Mouse (Mus musculus): ENCODE data around the gene Ddc. TPM values are rescaled to one million over a fixed set of nuclear protein-coding genes. Genes with fewer than 3 reads are reported as not detected.

The Ddc gene
- total and polyA plus RNA-seq, 2 experiments from 2014 or later, result 140 to 248 TPM

DNA sequence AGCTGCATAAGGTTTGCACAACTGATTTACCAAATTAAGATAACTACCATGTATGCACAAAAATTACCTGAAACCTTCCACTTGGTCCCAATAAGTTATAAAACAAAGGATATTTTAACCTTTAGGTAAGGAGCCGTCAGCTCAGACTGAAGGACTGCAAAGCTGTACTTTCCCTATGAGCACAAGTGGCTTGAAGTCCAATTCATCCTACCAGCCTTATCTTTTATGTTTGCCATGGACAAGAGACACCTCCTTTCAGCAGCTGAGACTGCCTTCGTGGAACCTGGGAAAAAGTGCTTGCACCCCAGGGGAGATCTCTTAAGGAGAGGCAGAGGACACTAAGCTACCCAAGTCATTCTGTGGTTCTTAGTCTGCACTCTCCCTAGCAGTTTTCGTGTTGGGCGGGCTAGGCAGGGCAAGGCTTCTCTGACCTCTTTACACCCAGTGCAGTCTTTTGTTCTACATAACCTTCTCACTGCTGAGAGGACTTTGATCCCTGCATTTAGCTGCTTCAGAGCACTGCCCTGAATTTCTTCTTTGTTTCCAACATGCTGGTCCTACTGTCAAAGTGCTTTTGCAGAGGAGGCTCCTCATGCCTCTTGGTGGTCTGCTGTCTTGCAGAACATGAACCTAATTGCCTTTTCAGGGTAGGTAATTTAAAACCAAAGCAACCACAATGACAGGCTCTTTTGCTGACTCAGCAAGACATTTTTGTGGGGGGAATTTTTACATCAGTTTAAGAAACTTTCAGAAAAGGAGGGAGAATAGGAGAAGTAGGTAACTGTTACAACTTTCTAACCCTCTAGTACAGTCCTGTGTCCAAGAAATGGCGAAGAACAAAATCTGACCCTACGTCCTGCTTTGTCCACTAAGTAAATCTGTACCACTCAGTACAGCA is 44.6 kb upstream of the Ddc start:
- 62% methylated on average over 6 of the region's 6 CpGs for WGBS
- H3K9me3 ChIP-seq (replicated peaks; ENCODE audit: control insufficient read depth, low read length), result no peaks in the 10 kb centered on the region
- TF ChIP-seq EP300 (IDR thresholded peaks at IDR 0.05; ENCODE audit: low read depth) (no peak), CTCF (IDR thresholded peaks at IDR 0.05; ENCODE audit: low read depth) (no peak)
- no peak overlapping the region for H3K4me2 ChIP-seq (ENCODE audit: low read depth, low read length)
- H3K36me3 ChIP-seq (replicated peaks; ENCODE audit: control insufficient read depth, insufficient read depth, low read length), result peaks cover 71% of the 10 kb centered on the region
- H3K4me3 ChIP-seq (ENCODE audit: low read depth, low read length), result no peak overlapping the region
- DNase-seq (ENCODE audit: low spot score) (no peak), ATAC-seq (ENCODE audit: insufficient read depth, low read depth) (no peak)
- peaks cover 20% of the 10 kb centered on the region for H3K4me1 ChIP-seq (ENCODE audit: control insufficient read depth, insufficient read depth)
- H3K27me3 ChIP-seq (ENCODE audit: control insufficient read depth, insufficient read depth, low read length), result no peaks in the 10 kb centered on the region
- H3K27ac ChIP-seq (ENCODE audit: low read depth), result peak overlapping the region; percentile 54
- H3K9ac ChIP-seq (replicated peaks; ENCODE audit: low read depth, low read length), result no peak overlapping the region

DNA sequence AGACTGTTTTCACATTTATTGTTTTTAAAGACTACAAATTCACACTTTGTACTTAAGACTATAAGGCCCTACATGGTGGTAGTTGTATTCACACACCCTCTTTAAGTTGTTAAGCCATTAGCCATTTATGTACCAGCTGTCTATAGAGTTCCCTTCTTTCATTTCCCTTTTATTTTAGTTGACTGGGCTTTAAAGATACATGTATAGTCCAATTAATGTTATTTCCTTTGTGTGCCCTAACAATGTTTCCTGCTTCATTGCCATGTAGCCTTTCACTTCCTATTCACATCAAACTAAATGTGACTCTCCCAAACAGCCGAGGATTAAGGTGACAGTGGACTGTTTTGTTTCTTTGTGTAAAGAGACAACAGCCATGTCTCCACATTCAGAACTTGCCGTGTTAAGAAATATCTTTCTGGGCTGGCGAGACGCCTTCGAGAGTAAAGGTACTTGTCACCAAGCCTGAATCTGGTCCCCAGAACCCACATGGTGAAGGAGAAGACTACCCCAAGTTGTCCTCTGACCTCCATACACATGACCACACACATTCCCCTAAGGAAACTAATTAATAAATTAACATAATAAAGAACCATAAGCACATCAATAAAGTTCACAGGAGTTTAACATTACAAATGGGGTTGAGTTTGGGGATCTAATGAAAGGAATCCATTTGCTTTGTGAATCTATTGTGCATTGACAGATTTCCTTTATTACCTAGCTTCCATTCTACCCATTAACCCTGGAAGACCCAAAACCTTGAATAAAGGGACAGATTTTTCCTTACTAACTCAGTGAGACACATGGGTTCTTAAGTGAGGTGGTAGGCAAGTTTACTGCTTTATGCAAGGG is 43.1 kb upstream of the Ddc start:
- Histone ChIP-seq H3K27ac (ENCODE audit: low read depth) (peak overlapping the region; percentile 0; the same call in 1 of the 2 replicates), H3K36me3 (replicated peaks; ENCODE audit: control insufficient read depth, insufficient read depth, low read length) (peaks cover 75% of the 10 kb centered on the region), H3K9me3 (replicated peaks; ENCODE audit: control insufficient read depth, low read length) (no peaks in the 10 kb centered on the region), H3K4me2 (ENCODE audit: low read depth, low read length) (no peak overlapping the region), H3K4me1 (ENCODE audit: control insufficient read depth, insufficient read depth) (peaks cover 22% of the 10 kb centered on the region), H3K4me3 (ENCODE audit: low read depth, low read length) (no peak overlapping the region), H3K27me3 (ENCODE audit: control insufficient read depth, insufficient read depth, low read length) (no peaks in the 10 kb centered on the region), H3K9ac (replicated peaks; ENCODE audit: low read depth, low read length) (no peak overlapping the region)
- 71% methylated on average over 5 of the region's 5 CpGs for WGBS
- no peak for TF ChIP-seq CTCF (IDR thresholded peaks at IDR 0.05; ENCODE audit: low read depth)
- TF ChIP-seq EP300 (IDR thresholded peaks at IDR 0.05; ENCODE audit: low read depth), result no peak
- ATAC-seq (ENCODE audit: insufficient read depth, low read depth) (no peak), DNase-seq (ENCODE audit: low spot score) (no peak)

DNA sequence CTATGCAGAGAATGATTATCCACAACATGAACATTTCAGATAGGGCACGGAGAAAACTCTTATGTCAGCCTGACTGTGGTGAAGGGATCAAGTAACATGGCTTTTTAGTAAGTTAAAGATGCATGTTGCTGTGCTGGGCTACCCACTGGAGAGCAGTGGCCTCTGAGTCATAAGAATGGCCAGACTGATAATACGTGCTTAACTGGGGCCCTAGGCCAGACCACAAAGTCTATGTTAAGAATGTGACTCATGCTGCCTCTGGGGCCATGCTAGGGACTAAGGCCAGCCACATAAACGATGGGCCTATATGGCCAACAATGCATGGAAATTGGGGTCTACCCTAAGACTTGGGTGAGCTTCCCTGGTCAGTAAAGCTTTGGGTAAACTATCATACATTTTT is 41.7 kb upstream of the Ddc start:
- Histone ChIP-seq H3K9ac (replicated peaks; ENCODE audit: low read depth, low read length) (no peak overlapping the region), H3K36me3 (replicated peaks; ENCODE audit: control insufficient read depth, insufficient read depth, low read length) (peaks cover 75% of the 10 kb centered on the region), H3K4me3 (ENCODE audit: low read depth, low read length) (no peak overlapping the region), H3K27ac (ENCODE audit: low read depth) (peak overlapping the region; percentile 62), H3K4me1 (ENCODE audit: control insufficient read depth, insufficient read depth) (peaks cover 24% of the 10 kb centered on the region), H3K9me3 (replicated peaks; ENCODE audit: control insufficient read depth, low read length) (no peaks in the 10 kb centered on the region), H3K27me3 (ENCODE audit: control insufficient read depth, insufficient read depth, low read length) (no peaks in the 10 kb centered on the region), H3K4me2 (ENCODE audit: low read depth, low read length) (no peak overlapping the region)
- TF ChIP-seq EP300 (IDR thresholded peaks at IDR 0.05; ENCODE audit: low read depth), result no peak
- TF ChIP-seq CTCF (IDR thresholded peaks at IDR 0.05; ENCODE audit: low read depth), result no peak
- ATAC-seq (ENCODE audit: insufficient read depth, low read depth) (peak; percentile 79; the same call in 1 of the 2 replicates), DNase-seq (ENCODE audit: low spot score) (peak; percentile 72)
- 20% methylated on average over 3 of the region's 3 CpGs for WGBS

DNA sequence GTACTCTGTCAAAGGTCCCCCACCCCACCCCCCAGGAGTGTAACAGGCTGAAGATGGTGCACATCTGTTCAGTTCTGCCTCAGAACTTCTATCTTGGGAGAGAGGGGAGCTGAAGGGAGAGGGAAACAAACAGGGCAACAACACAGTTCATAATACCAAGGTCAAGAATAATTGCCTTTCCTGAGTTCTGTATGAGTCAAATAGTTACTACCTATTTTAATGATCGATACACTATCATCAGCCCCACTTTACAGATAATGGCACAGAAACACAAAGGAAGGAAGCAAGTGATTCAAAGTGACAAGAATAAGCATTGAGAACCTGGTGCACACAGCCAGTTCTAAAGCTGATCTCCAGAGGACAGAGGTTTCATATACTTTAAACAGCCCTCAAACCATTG is 40.6 kb upstream of the Ddc start:
- 75% methylated on average over 1 of the region's 1 CpGs for WGBS
- peaks cover 24% of the 10 kb centered on the region for H3K4me1 ChIP-seq (ENCODE audit: control insufficient read depth, insufficient read depth)
- TF ChIP-seq EP300 (IDR thresholded peaks at IDR 0.05; ENCODE audit: low read depth) (no peak), CTCF (IDR thresholded peaks at IDR 0.05; ENCODE audit: low read depth) (no peak)
- peaks cover 75% of the 10 kb centered on the region for H3K36me3 ChIP-seq (replicated peaks; ENCODE audit: control insufficient read depth, insufficient read depth, low read length)
- DNase-seq (ENCODE audit: low spot score) (no peak), ATAC-seq (ENCODE audit: insufficient read depth, low read depth) (no peak)
- H3K4me3 ChIP-seq (ENCODE audit: low read depth, low read length), result no peak overlapping the region
- no peak overlapping the region for H3K4me2 ChIP-seq (ENCODE audit: low read depth, low read length)
- no peaks in the 10 kb centered on the region for H3K27me3 ChIP-seq (ENCODE audit: control insufficient read depth, insufficient read depth, low read length)
- peak overlapping the region; percentile 62; the same call in 1 of the 2 replicates for H3K27ac ChIP-seq (ENCODE audit: low read depth)
- no peaks in the 10 kb centered on the region for H3K9me3 ChIP-seq (replicated peaks; ENCODE audit: control insufficient read depth, low read length)
- H3K9ac ChIP-seq (replicated peaks; ENCODE audit: low read depth, low read length), result no peak overlapping the region

DNA sequence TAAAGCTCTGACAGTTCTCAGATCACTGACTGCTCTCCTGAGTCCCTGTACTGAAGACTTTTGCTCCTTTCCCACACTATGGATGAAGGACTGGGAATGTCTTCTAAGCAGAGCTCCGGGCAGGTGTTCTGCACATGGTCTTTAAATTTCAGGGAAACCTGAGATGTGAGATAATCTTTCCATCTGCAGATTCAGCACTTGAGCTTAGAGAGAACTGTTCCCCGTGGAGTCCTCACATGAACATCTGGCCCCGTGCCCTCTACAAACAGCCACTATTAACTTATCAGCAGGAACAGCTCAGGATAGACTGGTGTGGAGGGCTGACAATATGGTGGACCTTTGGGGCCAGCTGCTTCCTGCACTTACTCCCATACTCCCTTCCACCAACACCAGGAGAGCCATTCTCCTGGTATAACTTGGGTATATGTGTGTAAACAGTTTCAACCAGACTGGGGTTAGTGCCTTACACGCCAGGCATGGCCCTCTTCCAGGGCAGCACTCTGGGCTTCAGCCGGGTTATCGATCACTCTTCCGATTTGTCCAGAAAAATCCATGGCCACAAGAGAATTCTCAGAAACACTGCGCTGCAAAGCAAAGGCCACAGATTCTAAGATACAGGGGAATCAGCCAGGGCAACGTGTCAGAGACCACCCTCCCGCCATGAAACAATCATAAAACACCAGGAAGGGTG is 39.5 kb upstream of the Ddc start:
- Histone ChIP-seq H3K4me1 (ENCODE audit: control insufficient read depth, insufficient read depth) (peaks cover 24% of the 10 kb centered on the region), H3K9me3 (replicated peaks; ENCODE audit: control insufficient read depth, low read length) (no peaks in the 10 kb centered on the region), H3K27ac (ENCODE audit: low read depth) (peak overlapping the region; percentile 33; the same call in 1 of the 2 replicates), H3K4me2 (ENCODE audit: low read depth, low read length) (no peak overlapping the region), H3K36me3 (replicated peaks; ENCODE audit: control insufficient read depth, insufficient read depth, low read length) (peaks cover 75% of the 10 kb centered on the region), H3K27me3 (ENCODE audit: control insufficient read depth, insufficient read depth, low read length) (no peaks in the 10 kb centered on the region), H3K9ac (replicated peaks; ENCODE audit: low read depth, low read length) (no peak overlapping the region), H3K4me3 (ENCODE audit: low read depth, low read length) (no peak overlapping the region)
- TF ChIP-seq CTCF (IDR thresholded peaks at IDR 0.05; ENCODE audit: low read depth) (no peak), EP300 (IDR thresholded peaks at IDR 0.05; ENCODE audit: low read depth) (no peak)
- no peak for DNase-seq (ENCODE audit: low spot score)
- no peak for ATAC-seq (ENCODE audit: insufficient read depth, low read depth)
- WGBS, result 74% methylated on average over 10 of the region's 10 CpGs
